Comparison of ENCODE assay signal across 20 mouse cellular contexts in the genomic region with DNA sequence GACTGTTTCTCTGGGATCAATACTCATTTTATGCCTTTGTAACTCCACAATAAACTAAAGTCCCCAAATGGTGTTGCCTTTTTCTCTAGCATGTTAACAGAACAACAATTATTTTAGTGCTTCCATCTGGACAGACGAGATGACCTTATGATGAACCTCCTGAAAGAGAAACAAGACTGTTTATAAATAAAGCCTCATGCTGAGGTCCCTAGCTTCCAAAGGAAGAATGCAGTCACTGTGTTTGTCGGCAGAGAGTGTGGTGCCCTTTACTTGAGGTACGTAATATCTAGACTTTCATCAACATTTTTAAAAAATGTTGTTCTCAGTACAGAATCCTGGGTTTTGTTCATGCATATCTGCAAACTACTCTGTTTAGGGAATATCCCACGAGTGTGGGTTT.
DNase-seq lines count a peak whose midpoint lies in the region; ATAC-seq and TF ChIP-seq lines count a peak whose summit lies in the region.
"Had no signal": no experiment of that assay in that cellular context is flagged by ENCODE, and none has a peak within 500 bp of the region (broad histone marks: within the 10 kb centered on the region; RNA-seq: fewer than 3 reads in every experiment).

No protein-coding gene starts in this region.

- no peak for TF ChIP-seq CTCF in kidney, adult 2 months (conservative IDR thresholded peaks at IDR 0.05; ENCODE audit: insufficient read depth, insufficient read length, low read depth, low read length)
- TF ChIP-seq CTCF in lung, postnatal 0 days (IDR thresholded peaks at IDR 0.05): no peak; the same call in 1 of the 2 replicates

- H3K9ac ChIP-seq in lung, postnatal 0 days (replicated peaks; ENCODE audit: low read depth): no peak overlapping the region
- H3K9ac ChIP-seq: forebrain, postnatal 0 days; hindbrain, embryonic 15.5 days; intestine, embryonic 15.5 days; liver, embryonic 14.5 days had no signal

- no peak for TF ChIP-seq POLR2A in kidney, adult 2 months (IDR thresholded peaks at IDR 0.05; ENCODE audit: low read depth, low read length)

- TF ChIP-seq EP300 in lung, postnatal 0 days (IDR thresholded peaks at IDR 0.05): no peak

- DNase-seq in kidney, adult 2 months: peak; percentile 34
- no peak for DNase-seq in kidney, adult 8-10 months
- DNase-seq in lung, postnatal 25 days (ENCODE audit: low spot score): peak; percentile 14
- DNase-seq in lung, postnatal 0 days (ENCODE audit: low spot score): no peak
- DNase-seq in NIH3T3 (ENCODE audit: low read depth): peak; percentile 14
- DNase-seq in embryonic facial prominence, embryonic 10.5 days (ENCODE audit: low spot score): no peak
- no peak for DNase-seq in B cell, adult 2 months
- DNase-seq: adrenal gland, postnatal 10 days; cerebellum, postnatal 25 days; forebrain, postnatal 0 days; heart, adult 18-20 months; heart, postnatal 4 days; lung, postnatal 10 days; thymus, postnatal 25 days had no signal

- ATAC-seq in lung, postnatal 0 days: no peak
- ATAC-seq in cerebellum, adult (ENCODE audit: insufficient number of reproducible peaks, low FRiP score, low TSS enrichment): no peak
- ATAC-seq: forebrain, postnatal 0 days; intestine, embryonic 15.5 days; Patski had no signal

- H3K27ac ChIP-seq in kidney, adult 2 months (ENCODE audit: insufficient read depth, low read depth, low read length): no peak overlapping the region; the same call in 1 of the 2 replicates
- no peak overlapping the region for H3K27ac ChIP-seq in lung, postnatal 0 days (ENCODE audit: low read length)
- peak overlapping the region; percentile 67 for H3K27ac ChIP-seq in embryonic facial prominence, embryonic 10.5 days (replicated peaks)
- H3K27ac ChIP-seq: forebrain, embryonic 10.5 days; hindbrain, embryonic 15.5 days; intestine, embryonic 15.5 days; liver, embryonic 14.5 days had no signal

- H3K4me3 ChIP-seq in kidney, adult 2 months (ENCODE audit: insufficient read depth, low read depth, low read length): no peak overlapping the region
- no peak overlapping the region for H3K4me3 ChIP-seq in lung, postnatal 0 days (ENCODE audit: low read depth, low read length)
- no peak overlapping the region for H3K4me3 ChIP-seq in embryonic facial prominence, embryonic 10.5 days
- H3K4me3 ChIP-seq: forebrain, embryonic 10.5 days; hindbrain, embryonic 15.5 days; intestine, embryonic 15.5 days had no signal

- H3K4me1 ChIP-seq in kidney, adult 2 months (ENCODE audit: control insufficient read depth, insufficient read depth, low read length): no peaks in the 10 kb centered on the region
- no peaks in the 10 kb centered on the region for H3K4me1 ChIP-seq in lung, postnatal 0 days (ENCODE audit: insufficient read depth, low read depth, low read length)
- H3K4me1 ChIP-seq in embryonic facial prominence, embryonic 10.5 days: peaks cover 24% of the 10 kb centered on the region
- H3K4me1 ChIP-seq: hindbrain, embryonic 15.5 days; intestine, embryonic 15.5 days had no signal

- no peaks in the 10 kb centered on the region for H3K27me3 ChIP-seq in kidney, adult 2 months (replicated peaks; ENCODE audit: control insufficient read depth, insufficient read depth, low read length)
- H3K27me3 ChIP-seq in lung, postnatal 0 days (replicated peaks; ENCODE audit: insufficient read depth, low read length): no peaks in the 10 kb centered on the region
- no peaks in the 10 kb centered on the region for H3K27me3 ChIP-seq in embryonic facial prominence, embryonic 10.5 days (replicated peaks; ENCODE audit: low read depth, poor library complexity, severe bottlenecking)
- H3K27me3 ChIP-seq: hindbrain, embryonic 15.5 days; intestine, embryonic 15.5 days; Patski had no signal

- 41% methylated on average over 4 of the region's 4 CpGs for WGBS in kidney, adult 2 months
- WGBS in lung, postnatal 0 days: 41% methylated on average over 4 of the region's 4 CpGs
- WGBS in embryonic facial prominence, embryonic 10.5 days: 18% methylated on average over 4 of the region's 4 CpGs

- no peaks in the 10 kb centered on the region for H3K9me3 ChIP-seq in lung, postnatal 0 days (ENCODE audit: low read length)
- H3K9me3 ChIP-seq in embryonic facial prominence, embryonic 10.5 days: no peaks in the 10 kb centered on the region
- H3K9me3 ChIP-seq: hindbrain, embryonic 15.5 days; intestine, embryonic 15.5 days had no signal

- no peak overlapping the region for H3K4me2 ChIP-seq in lung, postnatal 0 days (replicated peaks; ENCODE audit: low read depth, low read length)
- H3K4me2 ChIP-seq: hindbrain, embryonic 15.5 days; intestine, embryonic 15.5 days had no signal

- H3K36me3 ChIP-seq in kidney, adult 2 months (ENCODE audit: control insufficient read depth, insufficient read depth, low read length): no peaks in the 10 kb centered on the region
- H3K36me3 ChIP-seq in lung, postnatal 0 days (ENCODE audit: insufficient read depth, low read length): no peaks in the 10 kb centered on the region
- H3K36me3 ChIP-seq in embryonic facial prominence, embryonic 10.5 days (replicated peaks): no peaks in the 10 kb centered on the region
- H3K36me3 ChIP-seq: forebrain, embryonic 10.5 days; hindbrain, embryonic 15.5 days; intestine, embryonic 15.5 days had no signal

Comparison
In these comparisons a context has a peak if more than half of its experiments do, and no peak if none do; other contexts are left out.
1. DNase-seq: peak in kidney, adult 2 months (single experiment), lung, postnatal 25 days (single experiment) and NIH3T3 (single experiment); none in kidney, adult 8-10 months (0 of 2), lung, postnatal 0 days (single experiment), embryonic facial prominence, embryonic 10.5 days (single experiment) and B cell, adult 2 months (0 of 2).